Mouse (Mus musculus): ENCODE results near the gene BC035044. TPM values are rescaled to one million over a fixed set of nuclear protein-coding genes. Genes with fewer than 3 reads are reported as not detected.

BC035044 gene
- polyA plus RNA-seq, 2 experiments, result 0.67 to 1.5 TPM

GRCm38 (mm10) chr6:128854895-128855294 is 36.0 kb downstream of the BC035044 start:
- 97% methylated on average over 3 of the region's 3 CpGs for WGBS
- Histone ChIP-seq H3K27me3 (ENCODE audit: control insufficient read depth, insufficient read depth, low read length) (no peaks in the 10 kb centered on the region), H3K36me3 (ENCODE audit: control insufficient read depth, insufficient read depth, low read length) (no peaks in the 10 kb centered on the region), H3K4me1 (ENCODE audit: control insufficient read depth, insufficient read depth, low read length) (no peaks in the 10 kb centered on the region), H3K27ac (replicated peaks; ENCODE audit: low read depth, low read length) (no peak overlapping the region), H3K4me2 (replicated peaks; ENCODE audit: low read depth, low read length, severe bottlenecking) (no peak overlapping the region), H3K4me3 (replicated peaks; ENCODE audit: low read length) (no peak overlapping the region), H3K9me3 (ENCODE audit: control insufficient read depth, low read length) (no peaks in the 10 kb centered on the region), H3K9ac (ENCODE audit: low read depth, low read length, severe bottlenecking) (no peak overlapping the region)
- ATAC-seq (ENCODE audit: low FRiP score, low read depth) (no peak), DNase-seq (ENCODE audit: low spot score) (no peak)
- TF ChIP-seq POLR2A (IDR thresholded peaks at IDR 0.05; ENCODE audit: borderline replicate concordance, extremely low read depth, insufficient read depth, insufficient read length), result no peak

GRCm38 (mm10) chr6:128854024-128854820 is 36.7 kb downstream of the BC035044 start:
- Histone ChIP-seq H3K4me2 (replicated peaks; ENCODE audit: low read depth, low read length, severe bottlenecking) (no peak overlapping the region; the same call in 1 of the 2 replicates), H3K9ac (ENCODE audit: low read depth, low read length, severe bottlenecking) (0 out of 2 replicates have a peak overlapping the region, but pooled peaks have one; percentile 0), H3K36me3 (ENCODE audit: control insufficient read depth, insufficient read depth, low read length) (no peaks in the 10 kb centered on the region), H3K27me3 (ENCODE audit: control insufficient read depth, insufficient read depth, low read length) (no peaks in the 10 kb centered on the region), H3K4me3 (replicated peaks; ENCODE audit: low read length) (no peak overlapping the region), H3K4me1 (ENCODE audit: control insufficient read depth, insufficient read depth, low read length) (no peaks in the 10 kb centered on the region), H3K9me3 (ENCODE audit: control insufficient read depth, low read length) (no peaks in the 10 kb centered on the region), H3K27ac (replicated peaks; ENCODE audit: low read depth, low read length) (no peak overlapping the region)
- TF ChIP-seq POLR2A (IDR thresholded peaks at IDR 0.05; ENCODE audit: borderline replicate concordance, extremely low read depth, insufficient read depth, insufficient read length), result no peak
- peak; percentile 47; the same call in 1 of the 2 replicates for ATAC-seq (ENCODE audit: low FRiP score, low read depth)
- 50% methylated on average over 12 of the region's 12 CpGs for WGBS
- DNase-seq (ENCODE audit: low spot score), result peak; percentile 74

DNA sequence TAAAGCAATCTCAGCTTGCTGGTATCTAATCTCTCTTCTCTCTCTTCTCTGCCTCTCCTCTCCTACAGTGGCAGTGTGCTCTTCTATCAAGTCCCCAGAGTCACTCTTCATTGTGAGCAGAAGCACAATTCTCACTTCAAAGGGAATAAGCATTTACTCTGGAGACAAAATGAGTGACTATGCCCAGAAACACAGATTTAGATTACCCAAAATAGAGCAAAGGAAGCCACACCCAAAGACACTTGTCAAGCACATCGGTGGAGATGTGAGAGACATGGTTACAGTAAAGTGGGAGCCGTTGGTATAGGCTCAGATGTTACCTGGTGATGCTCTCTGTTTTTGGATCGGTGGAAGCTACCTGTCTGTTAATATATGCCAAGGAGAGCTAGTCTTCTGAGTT is 38.2 kb downstream of the BC035044 start:
- Histone ChIP-seq H3K36me3 (ENCODE audit: control insufficient read depth, insufficient read depth, low read length) (no peaks in the 10 kb centered on the region), H3K9ac (ENCODE audit: low read depth, low read length, severe bottlenecking) (no peak overlapping the region), H3K9me3 (ENCODE audit: control insufficient read depth, low read length) (no peaks in the 10 kb centered on the region), H3K27ac (replicated peaks; ENCODE audit: low read depth, low read length) (no peak overlapping the region), H3K4me1 (ENCODE audit: control insufficient read depth, insufficient read depth, low read length) (no peaks in the 10 kb centered on the region), H3K27me3 (ENCODE audit: control insufficient read depth, insufficient read depth, low read length) (no peaks in the 10 kb centered on the region), H3K4me3 (replicated peaks; ENCODE audit: low read length) (no peak overlapping the region), H3K4me2 (replicated peaks; ENCODE audit: low read depth, low read length, severe bottlenecking) (no peak overlapping the region)
- ATAC-seq (ENCODE audit: low FRiP score, low read depth) (no peak), DNase-seq (ENCODE audit: low spot score) (no peak)
- TF ChIP-seq POLR2A (IDR thresholded peaks at IDR 0.05; ENCODE audit: borderline replicate concordance, extremely low read depth, insufficient read depth, insufficient read length), result no peak
- 90% methylated on average over 3 of the region's 3 CpGs for WGBS

DNA sequence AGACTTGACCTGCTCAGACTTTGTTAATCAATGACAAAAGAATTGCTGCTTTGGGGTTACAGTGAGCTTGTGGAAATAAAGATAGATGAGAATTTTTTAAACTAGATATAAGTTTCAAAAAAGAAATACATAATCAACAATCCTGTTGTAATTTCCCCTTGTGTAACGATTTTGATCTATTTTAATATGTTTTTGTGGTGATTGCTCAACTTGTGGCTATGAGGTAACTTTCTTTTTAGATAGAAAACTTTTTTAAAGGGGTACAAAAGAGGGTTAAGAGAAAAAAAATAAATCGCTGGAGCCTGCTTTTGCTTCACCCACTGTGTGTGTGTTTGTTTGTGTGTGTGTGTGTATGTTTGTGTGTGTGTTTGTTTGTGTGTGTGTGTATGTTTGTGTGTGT is 39.8 kb downstream of the BC035044 start:
- DNase-seq (ENCODE audit: low spot score), result no peak

DNA sequence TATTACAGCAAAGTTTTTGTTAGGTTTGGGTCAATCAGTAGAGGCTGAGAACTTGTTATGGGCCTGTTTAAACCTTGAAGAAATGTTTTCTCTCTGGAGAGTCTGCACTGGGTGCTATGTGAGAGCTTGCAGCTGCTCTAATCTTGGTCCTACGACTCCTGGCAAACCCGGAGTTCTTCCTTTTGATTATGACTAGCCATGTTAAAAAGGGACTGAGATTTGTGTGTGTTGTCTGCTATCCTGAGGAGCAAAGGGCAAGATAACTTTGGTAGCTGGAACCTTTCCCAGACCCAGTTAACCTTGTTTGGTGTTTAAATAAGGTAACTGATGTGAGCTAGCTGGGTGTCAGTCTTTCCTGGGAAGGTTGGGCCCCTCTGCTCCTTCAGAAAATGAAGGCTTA is 40.3 kb downstream of the BC035044 start:
- Histone ChIP-seq H3K36me3 (ENCODE audit: control insufficient read depth, insufficient read depth, low read length) (no peaks in the 10 kb centered on the region), H3K9ac (ENCODE audit: low read depth, low read length, severe bottlenecking) (no peak overlapping the region), H3K27me3 (ENCODE audit: control insufficient read depth, insufficient read depth, low read length) (no peaks in the 10 kb centered on the region), H3K4me3 (replicated peaks; ENCODE audit: low read length) (no peak overlapping the region), H3K4me2 (replicated peaks; ENCODE audit: low read depth, low read length, severe bottlenecking) (no peak overlapping the region), H3K9me3 (ENCODE audit: control insufficient read depth, low read length) (no peaks in the 10 kb centered on the region), H3K4me1 (ENCODE audit: control insufficient read depth, insufficient read depth, low read length) (no peaks in the 10 kb centered on the region), H3K27ac (replicated peaks; ENCODE audit: low read depth, low read length) (no peak overlapping the region)
- ATAC-seq (ENCODE audit: low FRiP score, low read depth) (no peak), DNase-seq (ENCODE audit: low spot score) (no peak)
- 56% methylated on average over 2 of the region's 2 CpGs for WGBS
- TF ChIP-seq POLR2A (IDR thresholded peaks at IDR 0.05; ENCODE audit: borderline replicate concordance, extremely low read depth, insufficient read depth, insufficient read length), result no peak

More for the DNA sequence above, 39.8 kb downstream of the BC035044 start:
- Histone ChIP-seq H3K9ac (ENCODE audit: low read depth, low read length, severe bottlenecking) (no peak overlapping the region), H3K36me3 (ENCODE audit: control insufficient read depth, insufficient read depth, low read length) (no peaks in the 10 kb centered on the region), H3K4me1 (ENCODE audit: control insufficient read depth, insufficient read depth, low read length) (no peaks in the 10 kb centered on the region), H3K9me3 (ENCODE audit: control insufficient read depth, low read length) (no peaks in the 10 kb centered on the region), H3K4me3 (replicated peaks; ENCODE audit: low read length) (no peak overlapping the region), H3K27me3 (ENCODE audit: control insufficient read depth, insufficient read depth, low read length) (no peaks in the 10 kb centered on the region), H3K27ac (replicated peaks; ENCODE audit: low read depth, low read length) (no peak overlapping the region), H3K4me2 (replicated peaks; ENCODE audit: low read depth, low read length, severe bottlenecking) (no peak overlapping the region)
- WGBS, result 69% methylated on average over 2 of the region's 2 CpGs
- TF ChIP-seq POLR2A (IDR thresholded peaks at IDR 0.05; ENCODE audit: borderline replicate concordance, extremely low read depth, insufficient read depth, insufficient read length), result no peak
- ATAC-seq (ENCODE audit: low FRiP score, low read depth), result no peak

All from limb, embryonic 14.5 days (tissue).